17 mouse cellular contexts compared by ENCODE assay signal in genomic region chr5:113218617-113219235, GRCm38 (mm10). TPM values are rescaled to one million over a fixed set of nuclear protein-coding genes. Genes with fewer than 3 reads are reported as not detected.
A peak's percentile ranks its signal among the peaks of the same experiment; 100 is the strongest.
DNase-seq lines count a peak whose midpoint lies in the region; ATAC-seq and TF ChIP-seq lines count a peak whose summit lies in the region.
"Had no signal": no experiment of that assay in that cellular context is flagged by ENCODE, and none has a peak within 500 bp of the region (broad histone marks: within the 10 kb centered on the region; RNA-seq: fewer than 3 reads in every experiment).

No protein-coding gene starts in this region.

- H3K9me3 ChIP-seq in intestine, embryonic 15.5 days: no peaks in the 10 kb centered on the region
- H3K9me3 ChIP-seq in kidney, embryonic 16.5 days (ENCODE audit: low read length): no peaks in the 10 kb centered on the region; the same call in 1 of the 2 replicates
- no peaks in the 10 kb centered on the region for H3K9me3 ChIP-seq in midbrain, postnatal 0 days (ENCODE audit: low read length)
- no peaks in the 10 kb centered on the region for H3K9me3 ChIP-seq in midbrain, embryonic 14.5 days (ENCODE audit: control insufficient read depth, low read length)
- H3K9me3 ChIP-seq: heart, embryonic 12.5 days had no signal

- no peaks in the 10 kb centered on the region for H3K27me3 ChIP-seq in kidney, adult 2 months (replicated peaks; ENCODE audit: control insufficient read depth, insufficient read depth, low read length)
- no peaks in the 10 kb centered on the region for H3K27me3 ChIP-seq in intestine, embryonic 15.5 days (replicated peaks)
- no peaks in the 10 kb centered on the region for H3K27me3 ChIP-seq in kidney, embryonic 16.5 days (ENCODE audit: insufficient read depth, low read length)
- H3K27me3 ChIP-seq in small intestine, adult 2 months (ENCODE audit: control insufficient read depth, insufficient read depth, low read length): no peaks in the 10 kb centered on the region
- H3K27me3 ChIP-seq in midbrain, postnatal 0 days (ENCODE audit: insufficient read depth, low read length): no peaks in the 10 kb centered on the region
- H3K27me3 ChIP-seq in midbrain, embryonic 14.5 days (ENCODE audit: control insufficient read depth, insufficient read depth, low read length): no peaks in the 10 kb centered on the region

- peak overlapping the region; percentile 27 for H3K27ac ChIP-seq in kidney, adult 2 months (ENCODE audit: insufficient read depth, low read depth, low read length)
- peak overlapping the region; percentile 80 for H3K27ac ChIP-seq in intestine, embryonic 15.5 days
- H3K27ac ChIP-seq in kidney, embryonic 16.5 days (ENCODE audit: low read length): peak overlapping the region; percentile 28; the same call in 1 of the 2 replicates
- H3K27ac ChIP-seq in small intestine, adult 2 months (ENCODE audit: insufficient read depth, low read depth, low read length): peak overlapping the region; percentile 98
- H3K27ac ChIP-seq in midbrain, postnatal 0 days (ENCODE audit: low read depth, low read length): no peak overlapping the region
- H3K27ac ChIP-seq in midbrain, embryonic 14.5 days (replicated peaks; ENCODE audit: low read depth, low read length): no peak overlapping the region
- H3K27ac ChIP-seq: hindbrain, embryonic 14.5 days; layer of hippocampus, adult 2 months had no signal

- DNase-seq in kidney, adult 2 months: peak; percentile 70
- DNase-seq in kidney, adult 11 months: no peak
- DNase-seq in midbrain, postnatal 0 days (ENCODE audit: low spot score): no peak
- no peak for DNase-seq in midbrain, embryonic 14.5 days
- DNase-seq: adrenal gland, postnatal 25 days; cerebellum, postnatal 25 days; lung, adult 18-20 months had no signal

- H3K4me2 ChIP-seq in intestine, embryonic 15.5 days (replicated peaks): peak overlapping the region; percentile 93
- no peak overlapping the region; the same call in 1 of the 2 replicates for H3K4me2 ChIP-seq in kidney, embryonic 16.5 days (replicated peaks; ENCODE audit: low read depth, low read length)
- no peak overlapping the region for H3K4me2 ChIP-seq in midbrain, postnatal 0 days (ENCODE audit: low read depth, low read length, poor library complexity, severe bottlenecking)
- H3K4me2 ChIP-seq in midbrain, embryonic 14.5 days (ENCODE audit: low read length): no peak overlapping the region
- H3K4me2 ChIP-seq: hindbrain, embryonic 14.5 days had no signal

- no peak overlapping the region for H3K9ac ChIP-seq in intestine, embryonic 15.5 days
- H3K9ac ChIP-seq in kidney, embryonic 16.5 days (replicated peaks; ENCODE audit: low read length): peak overlapping the region; percentile 19; the same call in 1 of the 2 replicates
- H3K9ac ChIP-seq in midbrain, postnatal 0 days (replicated peaks; ENCODE audit: low read length, poor library complexity, severe bottlenecking): no peak overlapping the region
- H3K9ac ChIP-seq in midbrain, embryonic 14.5 days (replicated peaks; ENCODE audit: low read length): no peak overlapping the region
- H3K9ac ChIP-seq: heart, embryonic 12.5 days; hindbrain, embryonic 14.5 days had no signal

- WGBS in kidney, adult 2 months: 24% methylated on average over 17 of the region's 17 CpGs
- WGBS in intestine, embryonic 15.5 days: 40% methylated on average over 17 of the region's 17 CpGs
- WGBS in kidney, embryonic 16.5 days: 28% methylated on average over 17 of the region's 17 CpGs
- WGBS in small intestine, adult 2 months: 26% methylated on average over 17 of the region's 17 CpGs
- 83% methylated on average over 17 of the region's 17 CpGs for WGBS in midbrain, postnatal 0 days
- WGBS in midbrain, embryonic 14.5 days: 89% methylated on average over 17 of the region's 17 CpGs

- no peak for TF ChIP-seq POLR2A in kidney, adult 2 months (IDR thresholded peaks at IDR 0.05; ENCODE audit: low read depth, low read length)
- peak; percentile 40; the same call in 1 of the 2 replicates for TF ChIP-seq POLR2A in small intestine, adult 2 months (IDR thresholded peaks at IDR 0.05; ENCODE audit: low read depth, low read length)

- peak; percentile 9; the same call in 1 of the 2 replicates for ATAC-seq in intestine, embryonic 15.5 days
- no peak for ATAC-seq in kidney, embryonic 16.5 days (ENCODE audit: low FRiP score, low TSS enrichment)
- ATAC-seq in midbrain, postnatal 0 days (ENCODE audit: low FRiP score): no peak
- ATAC-seq in midbrain, embryonic 14.5 days (ENCODE audit: low FRiP score, low TSS enrichment): no peak

- no peak for TF ChIP-seq CTCF in kidney, adult 2 months (conservative IDR thresholded peaks at IDR 0.05; ENCODE audit: insufficient read depth, insufficient read length, low read depth, low read length)
- no peak for TF ChIP-seq CTCF in small intestine, adult 2 months (IDR thresholded peaks at IDR 0.05; ENCODE audit: extremely low read depth, insufficient read length, insufficient replicate concordance, low read depth, low read length)
- no peak for TF ChIP-seq CTCF in midbrain, postnatal 0 days (IDR thresholded peaks at IDR 0.05)

- H3K36me3 ChIP-seq in kidney, adult 2 months (ENCODE audit: control insufficient read depth, insufficient read depth, low read length): no peaks in the 10 kb centered on the region
- H3K36me3 ChIP-seq in intestine, embryonic 15.5 days: no peaks in the 10 kb centered on the region
- H3K36me3 ChIP-seq in kidney, embryonic 16.5 days (ENCODE audit: insufficient read depth, low read length): no peaks in the 10 kb centered on the region
- H3K36me3 ChIP-seq in small intestine, adult 2 months (ENCODE audit: control insufficient read depth, insufficient read depth, low read length): peaks cover 4% of the 10 kb centered on the region; the same call in 1 of the 2 replicates
- H3K36me3 ChIP-seq in midbrain, postnatal 0 days (ENCODE audit: insufficient read depth, low read length): no peaks in the 10 kb centered on the region
- H3K36me3 ChIP-seq in midbrain, embryonic 14.5 days (ENCODE audit: control insufficient read depth, insufficient read depth, low read length): no peaks in the 10 kb centered on the region
- H3K36me3 ChIP-seq: heart, embryonic 12.5 days had no signal

- H3K4me1 ChIP-seq in kidney, adult 2 months (ENCODE audit: control insufficient read depth, insufficient read depth, low read length): peaks cover 46% of the 10 kb centered on the region
- H3K4me1 ChIP-seq in intestine, embryonic 15.5 days (replicated peaks): peaks cover 31% of the 10 kb centered on the region
- H3K4me1 ChIP-seq in kidney, embryonic 16.5 days (ENCODE audit: insufficient read depth, low read length): peaks cover 47% of the 10 kb centered on the region
- H3K4me1 ChIP-seq in small intestine, adult 2 months (ENCODE audit: control insufficient read depth, insufficient read depth, insufficient read length, low read length): peaks cover 24% of the 10 kb centered on the region
- H3K4me1 ChIP-seq in midbrain, postnatal 0 days (ENCODE audit: insufficient read depth, low read length): no peaks in the 10 kb centered on the region
- no peaks in the 10 kb centered on the region for H3K4me1 ChIP-seq in midbrain, embryonic 14.5 days (ENCODE audit: control insufficient read depth, insufficient read depth, low read length)

- peak overlapping the region; percentile 13; the same call in 1 of the 2 replicates for H3K4me3 ChIP-seq in kidney, adult 2 months (ENCODE audit: insufficient read depth, low read depth, low read length)
- H3K4me3 ChIP-seq in intestine, embryonic 15.5 days (replicated peaks): peak overlapping the region; percentile 62
- H3K4me3 ChIP-seq in kidney, embryonic 16.5 days (ENCODE audit: low read length): no peak overlapping the region
- peak overlapping the region; percentile 90 for H3K4me3 ChIP-seq in small intestine, adult 2 months (ENCODE audit: low read depth, low read length)
- H3K4me3 ChIP-seq in midbrain, postnatal 0 days (ENCODE audit: low read depth, low read length): no peak overlapping the region
- no peak overlapping the region for H3K4me3 ChIP-seq in midbrain, embryonic 14.5 days (replicated peaks; ENCODE audit: low read depth, low read length)
- H3K4me3 ChIP-seq: heart, embryonic 12.5 days; layer of hippocampus, adult 2 months had no signal

RNA-seq across cellular contexts. Expression of gene 2900026A02Rik, which starts 2.3 kb away (rescaled TPM):
- polyA plus RNA-seq in kidney, adult 2 months (2012; rRNA removed): 14.3 and 15.0 TPM in 2 replicates
- 10.0 and 10.7 TPM in 2 replicates for polyA plus RNA-seq in intestine, embryonic 15.5 days (2015; fragmentation: Nextera tagmentation; extraction: Ambion mirVana)
- polyA plus RNA-seq in kidney, embryonic 16.5 days (2015; fragmentation: Nextera tagmentation; extraction: Ambion mirVana): 7.2 and 7.9 TPM in 2 replicates
- polyA plus RNA-seq in small intestine, adult 2 months (2012; rRNA removed): 24.2 and 70.8 TPM in 2 replicates
- 11.7 and 11.8 TPM in 2 replicates for total RNA-seq in midbrain, postnatal 0 days (2014; rRNA removed)
- polyA plus RNA-seq in midbrain, postnatal 0 days (2015; fragmentation: Nextera tagmentation; extraction: Ambion mirVana): 3.3 and 3.8 TPM in 2 replicates
- 1.6 and 2.1 TPM in 2 replicates for polyA plus RNA-seq in midbrain, embryonic 14.5 days (2014; fragmentation: Nextera tagmentation; extraction: Ambion mirVana)

RNA-seq across cellular contexts. Expression of gene Tmem211, which starts 8.0 kb away (rescaled TPM):
- not detected in 2 replicates for polyA plus RNA-seq in kidney, adult 2 months (2012; rRNA removed)
- polyA plus RNA-seq in intestine, embryonic 15.5 days (2015; fragmentation: Nextera tagmentation; extraction: Ambion mirVana): not detected in 2 replicates
- polyA plus RNA-seq in kidney, embryonic 16.5 days (2015; fragmentation: Nextera tagmentation; extraction: Ambion mirVana): 0.09 TPM in 1 of 2 replicates, not detected in the other
- polyA plus RNA-seq in small intestine, adult 2 months (2012; rRNA removed): not detected in 2 replicates
- not detected in 2 replicates for total RNA-seq in midbrain, postnatal 0 days (2014; rRNA removed)
- not detected in 2 replicates for polyA plus RNA-seq in midbrain, postnatal 0 days (2015; fragmentation: Nextera tagmentation; extraction: Ambion mirVana)
- 0.15 TPM in 1 of 2 replicates, not detected in the other for polyA plus RNA-seq in midbrain, embryonic 14.5 days (2014; fragmentation: Nextera tagmentation; extraction: Ambion mirVana)
- total RNA-seq: adrenal gland, postnatal 25 days; layer of hippocampus, adult 2 months; left cerebral cortex, postnatal 10 days; megakaryocyte, adult 5-6 weeks had no signal
- polyA plus RNA-seq: heart, embryonic 12.5 days; hindbrain, embryonic 14.5 days; neural tube, embryonic 14.5 days; spleen, adult 2 months had no signal

Comparison
In these comparisons a context has a peak if more than half of its experiments do, and no peak if none do; other contexts are left out.
1. H3K4me3 ChIP-seq: peak in kidney, adult 2 months (single experiment), intestine, embryonic 15.5 days (single experiment) and small intestine, adult 2 months (single experiment); none in kidney, embryonic 16.5 days (single experiment), midbrain, postnatal 0 days (single experiment) and midbrain, embryonic 14.5 days (single experiment).
2. H3K27ac ChIP-seq: peak in kidney, adult 2 months (single experiment), intestine, embryonic 15.5 days (single experiment), kidney, embryonic 16.5 days (single experiment) and small intestine, adult 2 months (single experiment); none in midbrain, postnatal 0 days (single experiment) and midbrain, embryonic 14.5 days (single experiment).